In the genomic region with DNA sequence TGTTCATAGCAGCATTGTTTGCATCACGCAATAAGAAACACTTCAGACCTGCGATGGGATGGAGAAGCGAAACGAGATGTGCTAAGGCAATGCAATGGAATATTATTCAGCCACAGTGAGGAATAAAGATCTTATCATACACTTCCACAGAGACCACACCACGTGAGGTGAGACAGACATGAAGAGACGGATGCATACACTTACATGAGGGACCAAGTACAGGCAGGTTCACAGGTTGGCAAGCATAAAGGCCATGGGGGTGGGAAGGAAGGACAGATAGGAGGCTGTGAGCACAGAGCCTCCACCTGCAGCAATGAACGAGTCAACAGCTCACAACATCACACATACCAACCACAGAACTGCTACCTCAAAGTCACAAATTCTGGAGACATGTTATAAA, we compare ENCODE assay signal across 15 mouse cellular contexts.
"Had no signal": no experiment of that assay in that cellular context is flagged by ENCODE, and none has a peak within 500 bp of the region (broad histone marks: within the 10 kb centered on the region; RNA-seq: fewer than 3 reads in every experiment).

No protein-coding gene starts in this region.

- H3K27me3 ChIP-seq: kidney, embryonic 15.5 days; limb, embryonic 12.5 days; liver, embryonic 15.5 days; midbrain, embryonic 12.5 days; stomach, embryonic 15.5 days had no signal

- H3K27ac ChIP-seq: limb, embryonic 12.5 days; midbrain, embryonic 12.5 days; stomach, embryonic 15.5 days had no signal

- DNase-seq: layer of hippocampus, adult 9-11 months; layer of hippocampus, postnatal 36 days; liver; lung, embryonic 14.5 days; lung, postnatal 10 days; lung, postnatal 4 days; right cerebral cortex, postnatal 14 days; thymus, adult 2 months; thymus, postnatal 25 days had no signal

- H3K4me1 ChIP-seq: limb, embryonic 12.5 days; stomach, embryonic 15.5 days had no signal

- ATAC-seq: midbrain, embryonic 16.5 days had no signal

- H3K36me3 ChIP-seq: kidney, embryonic 15.5 days; limb, embryonic 12.5 days; midbrain, embryonic 12.5 days; stomach, embryonic 15.5 days had no signal

- H3K4me3 ChIP-seq: kidney, embryonic 15.5 days; limb, embryonic 12.5 days; liver, embryonic 15.5 days; midbrain, embryonic 12.5 days; stomach, embryonic 15.5 days had no signal
